Mouse (Mus musculus): ENCODE results near the gene Selplg. TPM values are rescaled to one million over a fixed set of nuclear protein-coding genes. Genes with fewer than 3 reads are reported as not detected.

The Selplg gene
- polyA plus RNA-seq, 1 experiment, result 20.5 TPM

GRCm38 (mm10) chr5:113872936-113873912 lies 40.8 kb upstream of the Selplg start:
- H3K36me3 ChIP-seq (ENCODE audit: control insufficient read depth, insufficient read depth, low read length), result no peaks in the 10 kb centered on the region
- no peak overlapping the region for H3K4me3 ChIP-seq (ENCODE audit: insufficient read depth, low read depth, low read length)
- TF ChIP-seq POLR2A (IDR thresholded peaks at IDR 0.05; ENCODE audit: low read depth, low read length) (no peak), CTCF (conservative IDR thresholded peaks at IDR 0.05; ENCODE audit: insufficient read depth, insufficient read length, low read depth, low read length) (no peak)
- H3K27ac ChIP-seq (ENCODE audit: insufficient read depth, low read depth, low read length), result no peak overlapping the region; the same call in 1 of the 2 replicates
- WGBS, result 38% methylated on average over 13 of the region's 15 CpGs
- DNase-seq, result peak; percentile 73
- peaks cover 30% of the 10 kb centered on the region for H3K4me1 ChIP-seq (ENCODE audit: control insufficient read depth, insufficient read depth, low read length)
- H3K27me3 ChIP-seq (replicated peaks; ENCODE audit: control insufficient read depth, insufficient read depth, low read length), result no peaks in the 10 kb centered on the region

GRCm38 (mm10) chr5:113871903-113872548 lies 39.6 kb upstream of the Selplg start:
- no peaks in the 10 kb centered on the region for H3K27me3 ChIP-seq (replicated peaks; ENCODE audit: control insufficient read depth, insufficient read depth, low read length)
- peaks cover 30% of the 10 kb centered on the region for H3K4me1 ChIP-seq (ENCODE audit: control insufficient read depth, insufficient read depth, low read length)
- no peak overlapping the region for H3K4me3 ChIP-seq (ENCODE audit: insufficient read depth, low read depth, low read length)
- H3K27ac ChIP-seq (ENCODE audit: insufficient read depth, low read depth, low read length), result no peak overlapping the region
- H3K36me3 ChIP-seq (ENCODE audit: control insufficient read depth, insufficient read depth, low read length), result no peaks in the 10 kb centered on the region
- TF ChIP-seq POLR2A (IDR thresholded peaks at IDR 0.05; ENCODE audit: low read depth, low read length), result no peak
- no peak for TF ChIP-seq CTCF (conservative IDR thresholded peaks at IDR 0.05; ENCODE audit: insufficient read depth, insufficient read length, low read depth, low read length)
- 82% methylated on average over 7 of the region's 7 CpGs for WGBS
- DNase-seq, result no peak

- no peak overlapping the region for H3K4me3 ChIP-seq (ENCODE audit: insufficient read depth, low read depth, low read length)
- H3K4me1 ChIP-seq (ENCODE audit: control insufficient read depth, insufficient read depth, low read length), result peaks cover 30% of the 10 kb centered on the region
- H3K27ac ChIP-seq (ENCODE audit: insufficient read depth, low read depth, low read length), result peak overlapping the region; percentile 61
- WGBS, result 35% methylated on average over 21 of the region's 21 CpGs
- DNase-seq, result peak; percentile 68
- TF ChIP-seq POLR2A (IDR thresholded peaks at IDR 0.05; ENCODE audit: low read depth, low read length), result no peak
- TF ChIP-seq CTCF (conservative IDR thresholded peaks at IDR 0.05; ENCODE audit: insufficient read depth, insufficient read length, low read depth, low read length), result no peak
- no peaks in the 10 kb centered on the region for H3K27me3 ChIP-seq (replicated peaks; ENCODE audit: control insufficient read depth, insufficient read depth, low read length)
- no peaks in the 10 kb centered on the region for H3K36me3 ChIP-seq (ENCODE audit: control insufficient read depth, insufficient read depth, low read length)
These were observed 38.1 kb upstream of the Selplg start for GRCm38 (mm10) chr5:113870393-113871040.

GRCm38 (mm10) chr5:113869132-113869531 lies 36.7 kb upstream of the Selplg start:
- Histone ChIP-seq H3K4me1 (ENCODE audit: control insufficient read depth, insufficient read depth, low read length) (peaks cover 30% of the 10 kb centered on the region), H3K27me3 (replicated peaks; ENCODE audit: control insufficient read depth, insufficient read depth, low read length) (no peaks in the 10 kb centered on the region), H3K4me3 (ENCODE audit: insufficient read depth, low read depth, low read length) (no peak overlapping the region), H3K27ac (ENCODE audit: insufficient read depth, low read depth, low read length) (no peak overlapping the region), H3K36me3 (ENCODE audit: control insufficient read depth, insufficient read depth, low read length) (no peaks in the 10 kb centered on the region)
- WGBS, result 28% methylated on average over 11 of the region's 11 CpGs
- TF ChIP-seq CTCF (conservative IDR thresholded peaks at IDR 0.05; ENCODE audit: insufficient read depth, insufficient read length, low read depth, low read length), result no peak
- no peak for TF ChIP-seq POLR2A (IDR thresholded peaks at IDR 0.05; ENCODE audit: low read depth, low read length)
- peak; percentile 87 for DNase-seq

GRCm38 (mm10) chr5:113864992-113865391 lies 32.5 kb upstream of the Selplg start:
- Histone ChIP-seq H3K4me1 (ENCODE audit: control insufficient read depth, insufficient read depth, low read length) (peaks cover 14% of the 10 kb centered on the region), H3K27me3 (replicated peaks; ENCODE audit: control insufficient read depth, insufficient read depth, low read length) (no peaks in the 10 kb centered on the region), H3K36me3 (ENCODE audit: control insufficient read depth, insufficient read depth, low read length) (no peaks in the 10 kb centered on the region), H3K4me3 (ENCODE audit: insufficient read depth, low read depth, low read length) (no peak overlapping the region), H3K27ac (ENCODE audit: insufficient read depth, low read depth, low read length) (no peak overlapping the region)
- TF ChIP-seq POLR2A (IDR thresholded peaks at IDR 0.05; ENCODE audit: low read depth, low read length) (no peak), CTCF (conservative IDR thresholded peaks at IDR 0.05; ENCODE audit: insufficient read depth, insufficient read length, low read depth, low read length) (no peak)
- DNase-seq, result no peak
- 92% methylated on average over 6 of the region's 6 CpGs for WGBS

GRCm38 (mm10) chr5:113863994-113864393 lies 31.6 kb upstream of the Selplg start:
- DNase-seq, result no peak
- Histone ChIP-seq H3K27me3 (replicated peaks; ENCODE audit: control insufficient read depth, insufficient read depth, low read length) (no peaks in the 10 kb centered on the region), H3K4me1 (ENCODE audit: control insufficient read depth, insufficient read depth, low read length) (peaks cover 9% of the 10 kb centered on the region), H3K27ac (ENCODE audit: insufficient read depth, low read depth, low read length) (no peak overlapping the region), H3K36me3 (ENCODE audit: control insufficient read depth, insufficient read depth, low read length) (no peaks in the 10 kb centered on the region), H3K4me3 (ENCODE audit: insufficient read depth, low read depth, low read length) (no peak overlapping the region)
- TF ChIP-seq CTCF (conservative IDR thresholded peaks at IDR 0.05; ENCODE audit: insufficient read depth, insufficient read length, low read depth, low read length) (no peak), POLR2A (IDR thresholded peaks at IDR 0.05; ENCODE audit: low read depth, low read length) (no peak)
- 94% methylated on average over 12 of the region's 12 CpGs for WGBS

Data from kidney, adult 2 months (tissue).